Mouse (Mus musculus): ENCODE measurements around the gene Ldlr.

DNA sequence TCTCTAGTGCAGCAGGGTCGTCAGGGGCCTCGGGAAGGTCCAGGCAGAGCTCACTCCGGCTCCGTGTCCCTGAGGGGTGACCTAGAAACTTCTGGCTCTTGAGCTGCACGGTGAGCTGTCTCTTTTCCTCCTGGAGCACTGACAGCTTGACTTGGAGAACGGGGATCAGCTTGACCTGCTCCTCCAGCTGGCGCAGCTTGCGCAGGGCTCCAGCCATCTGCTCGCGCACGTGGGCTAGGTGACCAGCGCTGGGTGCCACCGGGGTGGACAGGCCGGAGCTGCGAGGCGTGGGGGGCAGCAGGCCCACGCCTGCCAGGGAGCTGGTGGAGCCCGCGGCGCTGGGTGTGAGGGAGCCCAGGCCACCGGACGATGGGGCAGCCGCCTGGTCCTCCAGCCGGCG, 71.6 kb downstream of the Ldlr start:
- TF ChIP-seq CTCF (conservative IDR thresholded peaks at IDR 0.05; ENCODE audit: low read length) (no peak), POU5F1 (IDR thresholded peaks at IDR 0.05; ENCODE audit: borderline replicate concordance, low read length) (no peak), NANOG (IDR thresholded peaks at IDR 0.05; ENCODE audit: borderline replicate concordance, low read length) (no peak)

Measured in E14TG2a.4 (cell line).